Mouse (Mus musculus): Measurements from ENCODE around the gene Nfia. TPM values are rescaled to one million over a fixed set of nuclear protein-coding genes. Genes with fewer than 3 reads are reported as not detected.

The Nfia gene
- polyA plus RNA-seq, 1 experiment, result 1.4 TPM

- TF ChIP-seq POLR2A (IDR thresholded peaks at IDR 0.05; ENCODE audit: insufficient read depth, low read length) (no peak), EP300 (IDR thresholded peaks at IDR 0.05; ENCODE audit: insufficient read depth, low read depth, low read length) (no peak), CTCF (IDR thresholded peaks at IDR 0.05; ENCODE audit: low read depth, low read length) (no peak)
- Histone ChIP-seq H3K9ac (ENCODE audit: low read depth, poor library complexity, severe bottlenecking) (no peak overlapping the region), H3K4me3 (ENCODE audit: low read depth, low read length) (no peak overlapping the region), H3K27ac (ENCODE audit: insufficient read depth, low read length) (no peak overlapping the region), H3K27me3 (ENCODE audit: control insufficient read depth, insufficient read depth, low read length, poor library complexity, severe bottlenecking) (no peaks in the 10 kb centered on the region), H3K36me3 (ENCODE audit: control insufficient read depth, insufficient read depth, low read length, poor library complexity, severe bottlenecking) (no peaks in the 10 kb centered on the region), H3K4me1 (ENCODE audit: control insufficient read depth, insufficient read depth, low read length) (no peaks in the 10 kb centered on the region), H3K9me3 (replicated peaks; ENCODE audit: control insufficient read depth, insufficient read depth, low read length, poor library complexity, severe bottlenecking) (no peaks in the 10 kb centered on the region)
Observed at GRCm38 (mm10) chr4:97836812-97837211, 64.3 kb downstream of the Nfia start.

GRCm38 (mm10) chr4:97837724-97838123 lies 65.2 kb downstream of the Nfia start:
- H3K27me3 ChIP-seq (ENCODE audit: control insufficient read depth, insufficient read depth, low read length, poor library complexity, severe bottlenecking), result no peaks in the 10 kb centered on the region
- no peaks in the 10 kb centered on the region for H3K4me1 ChIP-seq (ENCODE audit: control insufficient read depth, insufficient read depth, low read length)
- no peak overlapping the region for H3K9ac ChIP-seq (ENCODE audit: low read depth, poor library complexity, severe bottlenecking)
- no peaks in the 10 kb centered on the region for H3K9me3 ChIP-seq (replicated peaks; ENCODE audit: control insufficient read depth, insufficient read depth, low read length, poor library complexity, severe bottlenecking)
- TF ChIP-seq EP300 (IDR thresholded peaks at IDR 0.05; ENCODE audit: insufficient read depth, low read depth, low read length) (no peak), POLR2A (IDR thresholded peaks at IDR 0.05; ENCODE audit: insufficient read depth, low read length) (no peak)
- no peaks in the 10 kb centered on the region for H3K36me3 ChIP-seq (ENCODE audit: control insufficient read depth, insufficient read depth, low read length, poor library complexity, severe bottlenecking)
- no peak overlapping the region for H3K27ac ChIP-seq (ENCODE audit: insufficient read depth, low read length)
- H3K4me3 ChIP-seq (ENCODE audit: low read depth, low read length), result no peak overlapping the region

GRCm38 (mm10) chr4:97838651-97839050 lies 66.1 kb downstream of the Nfia start:
- H3K27ac ChIP-seq (ENCODE audit: insufficient read depth, low read length), result no peak overlapping the region
- no peaks in the 10 kb centered on the region for H3K27me3 ChIP-seq (ENCODE audit: control insufficient read depth, insufficient read depth, low read length, poor library complexity, severe bottlenecking)
- TF ChIP-seq POLR2A (IDR thresholded peaks at IDR 0.05; ENCODE audit: insufficient read depth, low read length) (no peak), CTCF (IDR thresholded peaks at IDR 0.05; ENCODE audit: low read depth, low read length) (no peak), EP300 (IDR thresholded peaks at IDR 0.05; ENCODE audit: insufficient read depth, low read depth, low read length) (no peak)
- H3K36me3 ChIP-seq (ENCODE audit: control insufficient read depth, insufficient read depth, low read length, poor library complexity, severe bottlenecking), result no peaks in the 10 kb centered on the region
- no peaks in the 10 kb centered on the region for H3K4me1 ChIP-seq (ENCODE audit: control insufficient read depth, insufficient read depth, low read length)
- no peak overlapping the region for H3K9ac ChIP-seq (ENCODE audit: low read depth, poor library complexity, severe bottlenecking)
- H3K9me3 ChIP-seq (replicated peaks; ENCODE audit: control insufficient read depth, insufficient read depth, low read length, poor library complexity, severe bottlenecking), result no peaks in the 10 kb centered on the region
- no peak overlapping the region for H3K4me3 ChIP-seq (ENCODE audit: low read depth, low read length)

GRCm38 (mm10) chr4:97839406-97840101 lies 67.0 kb downstream of the Nfia start:
- Histone ChIP-seq H3K9ac (ENCODE audit: low read depth, poor library complexity, severe bottlenecking) (no peak overlapping the region), H3K4me3 (ENCODE audit: low read depth, low read length) (no peak overlapping the region), H3K27ac (ENCODE audit: insufficient read depth, low read length) (no peak overlapping the region), H3K36me3 (ENCODE audit: control insufficient read depth, insufficient read depth, low read length, poor library complexity, severe bottlenecking) (no peaks in the 10 kb centered on the region), H3K9me3 (replicated peaks; ENCODE audit: control insufficient read depth, insufficient read depth, low read length, poor library complexity, severe bottlenecking) (no peaks in the 10 kb centered on the region), H3K4me1 (ENCODE audit: control insufficient read depth, insufficient read depth, low read length) (no peaks in the 10 kb centered on the region), H3K27me3 (ENCODE audit: control insufficient read depth, insufficient read depth, low read length, poor library complexity, severe bottlenecking) (no peaks in the 10 kb centered on the region)
- TF ChIP-seq POLR2A (IDR thresholded peaks at IDR 0.05; ENCODE audit: insufficient read depth, low read length), result no peak
- TF ChIP-seq CTCF (IDR thresholded peaks at IDR 0.05; ENCODE audit: low read depth, low read length), result no peak
- TF ChIP-seq EP300 (IDR thresholded peaks at IDR 0.05; ENCODE audit: insufficient read depth, low read depth, low read length), result no peak

- no peak overlapping the region for H3K27ac ChIP-seq (ENCODE audit: insufficient read depth, low read length)
- no peaks in the 10 kb centered on the region for H3K9me3 ChIP-seq (replicated peaks; ENCODE audit: control insufficient read depth, insufficient read depth, low read length, poor library complexity, severe bottlenecking)
- H3K4me3 ChIP-seq (ENCODE audit: low read depth, low read length), result no peak overlapping the region
- TF ChIP-seq EP300 (IDR thresholded peaks at IDR 0.05; ENCODE audit: insufficient read depth, low read depth, low read length) (no peak), POLR2A (IDR thresholded peaks at IDR 0.05; ENCODE audit: insufficient read depth, low read length) (no peak), CTCF (IDR thresholded peaks at IDR 0.05; ENCODE audit: low read depth, low read length) (no peak)
- H3K9ac ChIP-seq (ENCODE audit: low read depth, poor library complexity, severe bottlenecking), result no peak overlapping the region
- H3K36me3 ChIP-seq (ENCODE audit: control insufficient read depth, insufficient read depth, low read length, poor library complexity, severe bottlenecking), result no peaks in the 10 kb centered on the region
- H3K4me1 ChIP-seq (ENCODE audit: control insufficient read depth, insufficient read depth, low read length), result no peaks in the 10 kb centered on the region
- H3K27me3 ChIP-seq (ENCODE audit: control insufficient read depth, insufficient read depth, low read length, poor library complexity, severe bottlenecking), result no peaks in the 10 kb centered on the region
Observed at GRCm38 (mm10) chr4:97840227-97841062, 67.9 kb downstream of the Nfia start.

GRCm38 (mm10) chr4:97841063-97841595 lies 68.6 kb downstream of the Nfia start:
- H3K4me3 ChIP-seq (ENCODE audit: low read depth, low read length), result no peak overlapping the region
- no peaks in the 10 kb centered on the region; the same call in 1 of the 2 replicates for H3K27me3 ChIP-seq (ENCODE audit: control insufficient read depth, insufficient read depth, low read length, poor library complexity, severe bottlenecking)
- TF ChIP-seq CTCF (IDR thresholded peaks at IDR 0.05; ENCODE audit: low read depth, low read length) (no peak), POLR2A (IDR thresholded peaks at IDR 0.05; ENCODE audit: insufficient read depth, low read length) (no peak), EP300 (IDR thresholded peaks at IDR 0.05; ENCODE audit: insufficient read depth, low read depth, low read length) (no peak)
- no peak overlapping the region for H3K27ac ChIP-seq (ENCODE audit: insufficient read depth, low read length)
- no peaks in the 10 kb centered on the region for H3K36me3 ChIP-seq (ENCODE audit: control insufficient read depth, insufficient read depth, low read length, poor library complexity, severe bottlenecking)
- H3K9ac ChIP-seq (ENCODE audit: low read depth, poor library complexity, severe bottlenecking), result no peak overlapping the region
- H3K9me3 ChIP-seq (replicated peaks; ENCODE audit: control insufficient read depth, insufficient read depth, low read length, poor library complexity, severe bottlenecking), result no peaks in the 10 kb centered on the region
- H3K4me1 ChIP-seq (ENCODE audit: control insufficient read depth, insufficient read depth, low read length), result no peaks in the 10 kb centered on the region
